Mouse (Mus musculus): Measurements from ENCODE around the gene Gbp6. TPM values are rescaled to one million over a fixed set of nuclear protein-coding genes. Genes with fewer than 3 reads are reported as not detected.
"Not testable (repeated sequence)": the region's sequence is repeated elsewhere in the genome, so short reads cannot be mapped to it uniquely, and the experiment has no call there.

Gbp6 gene
- total and polyA plus RNA-seq, 2 experiments from 2014 or later: 1.9 to 7.2 TPM

DNA sequence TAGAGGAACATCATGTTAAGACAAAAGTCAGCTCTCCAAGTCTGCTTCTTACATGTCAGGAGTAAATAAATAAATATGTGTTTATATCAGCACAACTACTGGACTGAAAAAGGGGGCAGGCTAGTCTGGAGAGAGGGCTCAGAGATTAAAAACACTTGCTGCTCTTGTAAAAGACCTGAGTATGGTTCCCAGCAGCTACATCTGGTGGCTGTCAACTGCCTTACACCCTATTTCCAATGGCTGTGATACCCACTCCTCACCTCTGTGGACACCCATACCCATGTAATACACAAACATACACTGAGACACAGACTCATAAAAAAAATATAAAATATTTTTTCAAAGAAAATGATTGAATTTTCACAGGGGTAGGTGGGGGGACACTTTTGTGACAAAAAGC lies 41.0 kb downstream of the Gbp6 start:
- H3K27ac ChIP-seq (ENCODE audit: low read depth): no peak overlapping the region
- ATAC-seq (ENCODE audit: insufficient read depth, low read depth): no peak
- H3K9me3 ChIP-seq (replicated peaks; ENCODE audit: control insufficient read depth, low read length): no peaks in the 10 kb centered on the region
- no peak for DNase-seq (ENCODE audit: low spot score)
- TF ChIP-seq EP300 (IDR thresholded peaks at IDR 0.05; ENCODE audit: low read depth): no peak
- TF ChIP-seq CTCF (IDR thresholded peaks at IDR 0.05; ENCODE audit: low read depth): no peak; the same call in 1 of the 2 replicates
- no peak overlapping the region for H3K4me2 ChIP-seq (ENCODE audit: low read depth, low read length)
- no peak overlapping the region for H3K9ac ChIP-seq (replicated peaks; ENCODE audit: low read depth, low read length)
- H3K4me3 ChIP-seq (ENCODE audit: low read depth, low read length): no peak overlapping the region
- no peaks in the 10 kb centered on the region for H3K4me1 ChIP-seq (ENCODE audit: control insufficient read depth, insufficient read depth)
- no peaks in the 10 kb centered on the region for H3K27me3 ChIP-seq (ENCODE audit: control insufficient read depth, insufficient read depth, low read length)
- H3K36me3 ChIP-seq (replicated peaks; ENCODE audit: control insufficient read depth, insufficient read depth, low read length): no peaks in the 10 kb centered on the region

DNA sequence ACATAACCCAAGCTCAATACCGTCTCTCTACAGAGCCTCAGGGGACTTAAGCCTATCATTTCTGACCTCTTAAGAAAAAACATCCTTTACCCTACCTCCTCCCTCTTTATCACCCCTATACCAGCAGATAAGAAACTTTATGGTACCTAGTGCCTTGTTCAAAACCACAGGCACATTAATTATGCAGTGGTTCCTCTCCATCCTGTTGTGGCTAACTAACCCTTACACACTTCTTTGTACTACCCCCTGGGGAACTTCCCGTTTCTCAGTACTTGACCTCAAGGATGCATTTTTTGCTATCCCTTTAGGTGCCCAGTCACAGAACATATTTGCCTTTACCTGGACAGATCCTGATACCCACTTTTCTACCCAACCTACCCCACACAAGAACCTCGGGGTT lies 48.8 kb downstream of the Gbp6 start:
- ATAC-seq (ENCODE audit: insufficient read depth, low read depth); H3K27me3 ChIP-seq (ENCODE audit: control insufficient read depth, insufficient read depth, low read length); H3K9ac ChIP-seq (replicated peaks; ENCODE audit: low read depth, low read length); H3K4me2 ChIP-seq (ENCODE audit: low read depth, low read length); H3K9me3 ChIP-seq (replicated peaks; ENCODE audit: control insufficient read depth, low read length); H3K27ac ChIP-seq (ENCODE audit: low read depth); H3K36me3 ChIP-seq (replicated peaks; ENCODE audit: control insufficient read depth, insufficient read depth, low read length); DNase-seq (ENCODE audit: low spot score); H3K4me1 ChIP-seq (ENCODE audit: control insufficient read depth, insufficient read depth); H3K4me3 ChIP-seq (ENCODE audit: low read depth, low read length): not testable (repeated sequence)
- WGBS: 64% methylated on average over 3 of the region's 3 CpGs

- H3K9ac ChIP-seq (replicated peaks; ENCODE audit: low read depth, low read length); DNase-seq (ENCODE audit: low spot score); H3K27me3 ChIP-seq (ENCODE audit: control insufficient read depth, insufficient read depth, low read length); H3K4me1 ChIP-seq (ENCODE audit: control insufficient read depth, insufficient read depth); H3K36me3 ChIP-seq (replicated peaks; ENCODE audit: control insufficient read depth, insufficient read depth, low read length); H3K4me2 ChIP-seq (ENCODE audit: low read depth, low read length); H3K27ac ChIP-seq (ENCODE audit: low read depth); ATAC-seq (ENCODE audit: insufficient read depth, low read depth); H3K4me3 ChIP-seq (ENCODE audit: low read depth, low read length); H3K9me3 ChIP-seq (replicated peaks; ENCODE audit: control insufficient read depth, low read length): not testable (repeated sequence)
- WGBS: 73% methylated on average over 5 of the region's 5 CpGs
These were observed 52.5 kb downstream of the Gbp6 start for GRCm38 (mm10) chr5:105240982-105241381.

DNA sequence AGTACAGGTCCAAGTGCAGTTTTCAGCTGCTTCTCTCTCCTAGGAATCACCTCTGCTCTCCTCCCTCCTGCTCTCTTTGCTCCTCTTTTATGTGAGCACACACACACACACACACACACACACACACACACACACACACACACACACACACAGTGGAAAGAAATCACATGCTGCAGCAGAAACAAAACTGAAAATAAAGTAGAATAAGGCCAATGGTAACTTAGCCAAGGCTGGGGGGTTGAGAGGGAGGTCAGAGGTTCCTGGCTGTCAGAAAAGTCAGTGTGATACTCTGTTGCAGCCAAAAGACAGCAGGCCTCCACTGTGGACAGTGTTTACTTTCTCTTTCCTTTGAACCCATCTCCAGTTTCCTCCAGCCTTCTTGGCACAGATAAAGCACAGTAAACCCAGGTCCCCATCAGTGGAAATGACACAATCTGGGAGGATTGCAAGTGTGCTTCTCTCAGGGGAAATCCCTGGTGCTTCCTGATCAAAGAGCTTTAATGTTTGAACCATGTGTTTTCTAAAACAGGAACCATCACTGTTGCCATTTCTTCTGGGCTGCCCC lies 53.9 kb downstream of the Gbp6 start, which contains the start of gene Gbp10:
TSS of gene Gbp10 (minus strand) at position 51 of the 565 bp plus-strand sequence.
- H3K9ac ChIP-seq (replicated peaks; ENCODE audit: low read depth, low read length); H3K27ac ChIP-seq (ENCODE audit: low read depth); H3K4me3 ChIP-seq (ENCODE audit: low read depth, low read length); H3K27me3 ChIP-seq (ENCODE audit: control insufficient read depth, insufficient read depth, low read length); H3K4me1 ChIP-seq (ENCODE audit: control insufficient read depth, insufficient read depth); H3K36me3 ChIP-seq (replicated peaks; ENCODE audit: control insufficient read depth, insufficient read depth, low read length); H3K9me3 ChIP-seq (replicated peaks; ENCODE audit: control insufficient read depth, low read length); H3K4me2 ChIP-seq (ENCODE audit: low read depth, low read length); DNase-seq (ENCODE audit: low spot score): not testable (repeated sequence)
- peak; percentile 53 for ATAC-seq (ENCODE audit: insufficient read depth, low read depth)

GRCm38 (mm10) chr5:105238402-105238801 lies 55.1 kb downstream of the Gbp6 start:
- DNase-seq (ENCODE audit: low spot score); H3K9me3 ChIP-seq (replicated peaks; ENCODE audit: control insufficient read depth, low read length); H3K9ac ChIP-seq (replicated peaks; ENCODE audit: low read depth, low read length); H3K4me3 ChIP-seq (ENCODE audit: low read depth, low read length); H3K4me1 ChIP-seq (ENCODE audit: control insufficient read depth, insufficient read depth); H3K4me2 ChIP-seq (ENCODE audit: low read depth, low read length); H3K36me3 ChIP-seq (replicated peaks; ENCODE audit: control insufficient read depth, insufficient read depth, low read length); H3K27ac ChIP-seq (ENCODE audit: low read depth); ATAC-seq (ENCODE audit: insufficient read depth, low read depth); H3K27me3 ChIP-seq (ENCODE audit: control insufficient read depth, insufficient read depth, low read length): not testable (repeated sequence)
- WGBS: 82% methylated on average over 1 of the region's 1 CpGs

DNA sequence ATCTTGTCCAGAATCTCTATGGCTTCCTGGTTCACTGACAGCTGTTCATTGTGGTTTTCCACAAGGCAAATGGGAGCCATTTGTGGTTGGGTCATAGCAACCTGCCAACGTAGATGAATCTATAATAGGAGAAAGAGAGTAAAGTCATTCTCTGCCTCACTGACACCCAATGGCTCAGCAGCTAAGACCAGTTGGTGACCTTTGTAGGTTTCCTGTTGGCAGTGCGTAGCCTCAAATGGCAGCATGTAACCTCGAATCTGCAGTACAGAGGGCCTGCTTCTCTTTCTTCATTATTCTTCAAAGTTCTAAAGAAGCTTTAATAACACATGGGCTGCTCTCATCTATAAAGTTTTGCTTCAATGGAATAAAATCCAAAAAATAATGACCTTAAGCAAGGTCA lies 57.5 kb downstream of the Gbp6 start:
- H3K27ac ChIP-seq (ENCODE audit: low read depth); H3K9me3 ChIP-seq (replicated peaks; ENCODE audit: control insufficient read depth, low read length); H3K4me1 ChIP-seq (ENCODE audit: control insufficient read depth, insufficient read depth); H3K27me3 ChIP-seq (ENCODE audit: control insufficient read depth, insufficient read depth, low read length); ATAC-seq (ENCODE audit: insufficient read depth, low read depth); H3K9ac ChIP-seq (replicated peaks; ENCODE audit: low read depth, low read length); H3K36me3 ChIP-seq (replicated peaks; ENCODE audit: control insufficient read depth, insufficient read depth, low read length); DNase-seq (ENCODE audit: low spot score); H3K4me3 ChIP-seq (ENCODE audit: low read depth, low read length); H3K4me2 ChIP-seq (ENCODE audit: low read depth, low read length): not testable (repeated sequence)
- WGBS: 84% methylated on average over 3 of the region's 3 CpGs

Other genes starting within 250 kb of the Gbp6 start
- 9.3 and 11.1 TPM in 2 replicates for gene Gbp9, start 154.2 kb downstream of the Gbp6 start, total RNA-seq (2014; rRNA removed; ENCODE audit: low replicate concordance)
- 3.6 and 4.7 TPM in 2 replicates for gene Gbp9, start 154.2 kb downstream of the Gbp6 start, polyA plus RNA-seq (2015; fragmentation: Nextera tagmentation; extraction: Ambion mirVana)
- gene Gbp8, start 154.2 kb downstream of the Gbp6 start, total RNA-seq (2014; rRNA removed; ENCODE audit: low replicate concordance): 0.85 TPM in 1 of 2 replicates, not detected in the other
- gene Gbp8, start 154.2 kb downstream of the Gbp6 start, polyA plus RNA-seq (2015; fragmentation: Nextera tagmentation; extraction: Ambion mirVana): 0.44 and 0.45 TPM in 2 replicates
- gene Gbp4, start 154.1 kb downstream of the Gbp6 start, total RNA-seq (2014; rRNA removed; ENCODE audit: low replicate concordance): 21.5 and 27.7 TPM in 2 replicates
- 2.3 and 2.9 TPM in 2 replicates for gene Gbp4, start 154.1 kb downstream of the Gbp6 start, polyA plus RNA-seq (2015; fragmentation: Nextera tagmentation; extraction: Ambion mirVana)
- gene Gbp10, start 54.2 kb downstream of the Gbp6 start, total RNA-seq (2014; rRNA removed; ENCODE audit: low replicate concordance): not detected in 2 replicates
- gene Gbp10, start 54.2 kb downstream of the Gbp6 start, polyA plus RNA-seq (2015; fragmentation: Nextera tagmentation; extraction: Ambion mirVana): not detected in 2 replicates
- 0.93 TPM in 1 of 2 replicates, not detected in the other for gene Gm43302, start within 50 bp of the Gbp6 start, total RNA-seq (2014; rRNA removed; ENCODE audit: low replicate concordance)
- 0.10 TPM in 1 of 2 replicates, not detected in the other for gene Gm43302, start within 50 bp of the Gbp6 start, polyA plus RNA-seq (2015; fragmentation: Nextera tagmentation; extraction: Ambion mirVana)
- gene Lrrc8b, start 122.1 kb upstream of the Gbp6 start, total RNA-seq (2014; rRNA removed; ENCODE audit: low replicate concordance): 4.8 and 8.0 TPM in 2 replicates
- gene Lrrc8b, start 122.1 kb upstream of the Gbp6 start, polyA plus RNA-seq (2015; fragmentation: Nextera tagmentation; extraction: Ambion mirVana): 2.2 and 2.6 TPM in 2 replicates
- 5.0 and 19.9 TPM in 2 replicates for gene Lrrc8c, start 225.7 kb upstream of the Gbp6 start, total RNA-seq (2014; rRNA removed; ENCODE audit: low replicate concordance)
- 11.1 and 14.9 TPM in 2 replicates for gene Lrrc8c, start 225.7 kb upstream of the Gbp6 start, polyA plus RNA-seq (2015; fragmentation: Nextera tagmentation; extraction: Ambion mirVana)